Mouse (Mus musculus) kidney, adult 2 months (tissue): ENCODE data around the gene Ap1s3. TPM values are rescaled to one million over a fixed set of nuclear protein-coding genes. Genes with fewer than 3 reads are reported as not detected.
A peak's percentile ranks its signal among the peaks of the same experiment; 100 is the strongest.

Experiments
- DNase-seq: peaks from one replicate; pipeline ENCODE4 v3.0.0; 2021
- H3K27ac ChIP-seq: fragments of 200-500 bp; 2 replicates; pipeline ENCODE4 v1.5.1; 2012; ENCODE audit warnings: low read depth, low read length, control low read depth, inconsistent platforms; ENCODE audit not compliant: insufficient read depth
- H3K27me3 ChIP-seq: fragments of 200-500 bp; replicated peaks from 2 replicates; pipeline ENCODE4 v1.6.1; 2012; ENCODE audit warnings: mild to moderate bottlenecking, moderate library complexity, low read length, inconsistent platforms; ENCODE audit not compliant: control insufficient read depth, insufficient read depth
- H3K36me3 ChIP-seq: fragments of 200-500 bp; 2 replicates; pipeline ENCODE4 v1.6.1; 2012; ENCODE audit warnings: mild to moderate bottlenecking, moderate library complexity, low read length, inconsistent platforms; ENCODE audit not compliant: control insufficient read depth, insufficient read depth
- H3K4me1 ChIP-seq: fragments of 200-500 bp; 2 replicates; pipeline ENCODE4 v1.6.1; 2011; ENCODE audit warnings: low read length; ENCODE audit not compliant: control insufficient read depth, insufficient read depth
- H3K4me3 ChIP-seq: fragments of 200-500 bp; 2 replicates; pipeline ENCODE4 v1.5.1; 2011; ENCODE audit warnings: mild to moderate bottlenecking, low read depth, low read length, control low read depth; ENCODE audit not compliant: insufficient read depth
- CTCF ChIP-seq: fragments of 200-500 bp; conservative IDR thresholded peaks from 2 replicates; pipeline ENCODE4 v1.5.1; 2011; ENCODE audit warnings: low read depth, mild to moderate bottlenecking, control low read depth, low read length, moderate library complexity, mixed read lengths; ENCODE audit not compliant: insufficient read depth, insufficient read length
- POLR2A ChIP-seq: fragments of 200-500 bp; IDR thresholded peaks from one replicate; pipeline ENCODE4 v1.6.1; 2011; ENCODE audit warnings: low read depth, low read length, control low read depth
- WGBS: fragments of 180-500 bp; shearing (Covaris S2); methylation state at CpG from one replicate; pipeline ENCODE4 v1.1.7; 2018; 5-methylcytosine and 5-hydroxymethylcytosine counted together
- polyA plus RNA-seq: library from polyadenylated mRNA; depleted of rRNA; stranded (reverse); fragments of >200 nt; gene quantifications from 2 replicates; pipeline ENCODE4 v1.2.3, GENCODE M21; 2012

Ap1s3 gene
- polyA plus RNA-seq, 1 experiment = 30.3 TPM

GRCm38 (mm10) chr1:79592721-79593277 is 79.0 kb downstream of the Ap1s3 start:
- Histone ChIP-seq H3K27ac (no peak overlapping the region), H3K27me3 (no peaks in the 10 kb centered on the region), H3K36me3 (no peaks in the 10 kb centered on the region), H3K4me3 (no peak overlapping the region), H3K4me1 (peaks cover 10% of the 10 kb centered on the region)
- no peak for TF ChIP-seq CTCF
- TF ChIP-seq POLR2A = no peak
- DNase-seq = peak; percentile 92
- 38% methylated on average over 4 of the region's 4 CpGs for WGBS

- H3K36me3 ChIP-seq = no peaks in the 10 kb centered on the region
- no peak overlapping the region for H3K4me3 ChIP-seq
- H3K27me3 ChIP-seq = no peaks in the 10 kb centered on the region
- 50% methylated on average over 1 of the region's 1 CpGs for WGBS
- TF ChIP-seq CTCF (no peak), POLR2A (no peak)
- H3K4me1 ChIP-seq = peaks cover 10% of the 10 kb centered on the region
- peak; percentile 69 for DNase-seq
- H3K27ac ChIP-seq = no peak overlapping the region
These were observed 80.7 kb downstream of the Ap1s3 start for GRCm38 (mm10) chr1:79591091-79591490.

GRCm38 (mm10) chr1:79589971-79590763 is 81.6 kb downstream of the Ap1s3 start:
- Histone ChIP-seq H3K27me3 (no peaks in the 10 kb centered on the region), H3K4me1 (peaks cover 10% of the 10 kb centered on the region), H3K27ac (no peak overlapping the region), H3K36me3 (no peaks in the 10 kb centered on the region), H3K4me3 (no peak overlapping the region)
- WGBS = 54% methylated on average over 4 of the region's 4 CpGs
- peak; percentile 75 for DNase-seq
- TF ChIP-seq CTCF = no peak
- TF ChIP-seq POLR2A = no peak

GRCm38 (mm10) chr1:79589424-79589823 is 82.3 kb downstream of the Ap1s3 start:
- peaks cover 10% of the 10 kb centered on the region for H3K4me1 ChIP-seq
- no peak overlapping the region for H3K4me3 ChIP-seq
- no peak for TF ChIP-seq POLR2A
- TF ChIP-seq CTCF = no peak
- whole genome bisulfite sequencing = 86% methylated on average over 6 of the region's 6 CpGs
- no peak for DNase-seq
- H3K27ac ChIP-seq = no peak overlapping the region
- no peaks in the 10 kb centered on the region for H3K27me3 ChIP-seq
- no peaks in the 10 kb centered on the region for H3K36me3 ChIP-seq

GRCm38 (mm10) chr1:79581136-79581679 is 90.6 kb downstream of the Ap1s3 start:
- 5% methylated on average over 15 of the region's 15 CpGs for WGBS
- peak overlapping the region; percentile 38 for H3K4me3 ChIP-seq
- DNase-seq = peak; percentile 55

GRCm38 (mm10) chr1:79577357-79577756 is 94.4 kb downstream of the Ap1s3 start:
- Histone ChIP-seq H3K27me3 (no peaks in the 10 kb centered on the region), H3K27ac (no peak overlapping the region), H3K36me3 (no peaks in the 10 kb centered on the region), H3K4me1 (peaks cover 13% of the 10 kb centered on the region; the same call in 1 of the 2 replicates), H3K4me3 (no peak overlapping the region)
- 91% methylated on average over 3 of the region's 3 CpGs for WGBS
- DNase-seq = no peak
- TF ChIP-seq POLR2A = no peak
- no peak for TF ChIP-seq CTCF

More at GRCm38 (mm10) chr1:79581136-79581679, 90.6 kb downstream of the Ap1s3 start:
- TF ChIP-seq POLR2A (no peak), CTCF (no peak)
- peaks cover 13% of the 10 kb centered on the region; the same call in 1 of the 2 replicates for H3K4me1 ChIP-seq
- H3K27ac ChIP-seq = peak overlapping the region; percentile 60
- H3K27me3 ChIP-seq = no peaks in the 10 kb centered on the region
- no peaks in the 10 kb centered on the region for H3K36me3 ChIP-seq

GRCm38 (mm10) chr1:79571912-79572311 is 99.9 kb downstream of the Ap1s3 start:
- H3K4me3 ChIP-seq = no peak overlapping the region
- no peaks in the 10 kb centered on the region for H3K36me3 ChIP-seq
- WGBS = 89% methylated on average over 4 of the region's 4 CpGs
- H3K27ac ChIP-seq = no peak overlapping the region
- TF ChIP-seq POLR2A = no peak
- no peak for TF ChIP-seq CTCF
- DNase-seq = no peak
- no peaks in the 10 kb centered on the region for H3K4me1 ChIP-seq
- no peaks in the 10 kb centered on the region for H3K27me3 ChIP-seq
